Mouse (Mus musculus) kidney, adult 2 months (tissue): ENCODE results near the gene Zfp219. TPM values are rescaled to one million over a fixed set of nuclear protein-coding genes. Genes with fewer than 3 reads are reported as not detected.
"Not testable (repeated sequence)": the region's sequence is repeated elsewhere in the genome, so short reads cannot be mapped to it uniquely, and the experiment has no call there.

ENCODE experiments used
- DNase-seq: peaks from one replicate; pipeline ENCODE4 v3.0.0; 2021
- H3K27ac ChIP-seq: fragments of 200-500 bp; 2 replicates; pipeline ENCODE4 v1.5.1; 2012; ENCODE audit warnings: low read depth, low read length, control low read depth, inconsistent platforms; ENCODE audit not compliant: insufficient read depth
- H3K27me3 ChIP-seq: fragments of 200-500 bp; replicated peaks from 2 replicates; pipeline ENCODE4 v1.6.1; 2012; ENCODE audit warnings: mild to moderate bottlenecking, moderate library complexity, low read length, inconsistent platforms; ENCODE audit not compliant: control insufficient read depth, insufficient read depth
- H3K36me3 ChIP-seq: fragments of 200-500 bp; 2 replicates; pipeline ENCODE4 v1.6.1; 2012; ENCODE audit warnings: mild to moderate bottlenecking, moderate library complexity, low read length, inconsistent platforms; ENCODE audit not compliant: control insufficient read depth, insufficient read depth
- H3K4me1 ChIP-seq: fragments of 200-500 bp; 2 replicates; pipeline ENCODE4 v1.6.1; 2011; ENCODE audit warnings: low read length; ENCODE audit not compliant: control insufficient read depth, insufficient read depth
- H3K4me3 ChIP-seq: fragments of 200-500 bp; 2 replicates; pipeline ENCODE4 v1.5.1; 2011; ENCODE audit warnings: mild to moderate bottlenecking, low read depth, low read length, control low read depth; ENCODE audit not compliant: insufficient read depth
- CTCF ChIP-seq: fragments of 200-500 bp; conservative IDR thresholded peaks from 2 replicates; pipeline ENCODE4 v1.5.1; 2011; ENCODE audit warnings: low read depth, mild to moderate bottlenecking, control low read depth, low read length, moderate library complexity, mixed read lengths; ENCODE audit not compliant: insufficient read depth, insufficient read length
- POLR2A ChIP-seq: fragments of 200-500 bp; IDR thresholded peaks from one replicate; pipeline ENCODE4 v1.6.1; 2011; ENCODE audit warnings: low read depth, low read length, control low read depth
- WGBS: fragments of 180-500 bp; shearing (Covaris S2); methylation state at CpG from one replicate; pipeline ENCODE4 v1.1.7; 2018; 5-methylcytosine and 5-hydroxymethylcytosine counted together
- polyA plus RNA-seq: library from polyadenylated mRNA; depleted of rRNA; stranded (reverse); fragments of >200 nt; gene quantifications from 2 replicates; pipeline ENCODE4 v1.2.3, GENCODE M21; 2012; rRNA removed

The Zfp219 gene
- 43.2 and 61.8 TPM in 2 replicates for polyA plus RNA-seq

GRCm38 (mm10) chr14:52020486-52021137 lies at the start of gene Zfp219:
Gene Zfp219 (minus strand): TSS chr14:52020733.
- peak within 1 kb of the TSS; percentile 66 for H3K4me3 ChIP-seq
- peak; percentile 94 for DNase-seq
- WGBS, result 3% methylated on average over 15 of the region's 15 CpGs

GRCm38 (mm10) chr14:52066135-52066534 lies 45.6 kb upstream of the Zfp219 start:
- 50% methylated on average over 4 of the region's 4 CpGs for WGBS
- Histone ChIP-seq H3K27me3 (no peaks in the 10 kb centered on the region), H3K4me1 (no peaks in the 10 kb centered on the region), H3K27ac (no peak overlapping the region), H3K36me3 (no peaks in the 10 kb centered on the region), H3K4me3 (no peak overlapping the region)
- TF ChIP-seq CTCF (no peak), POLR2A (no peak)
- DNase-seq, result no peak

More at GRCm38 (mm10) chr14:52020486-52021137, at the start of gene Zfp219:
- Histone ChIP-seq H3K36me3 (no peaks in the 10 kb centered on the region), H3K27ac (peak within 1 kb of the TSS; percentile 96), H3K27me3 (no peaks in the 10 kb centered on the region), H3K4me1 (peaks cover 35% of the 10 kb centered on the region)
- TF ChIP-seq POLR2A (peak; percentile 86), CTCF (peak; percentile 81)

- DNase-seq, result no peak
- no peaks in the 10 kb centered on the region for H3K27me3 ChIP-seq
- TF ChIP-seq POLR2A, result no peak
- TF ChIP-seq CTCF, result no peak
- WGBS, result 91% methylated on average over 8 of the region's 8 CpGs
- no peak overlapping the region for H3K27ac ChIP-seq
- H3K4me3 ChIP-seq, result no peak overlapping the region
- no peaks in the 10 kb centered on the region for H3K36me3 ChIP-seq
- no peaks in the 10 kb centered on the region for H3K4me1 ChIP-seq
These were observed 41.3 kb upstream of the Zfp219 start for GRCm38 (mm10) chr14:52061798-52062197.

DNA sequence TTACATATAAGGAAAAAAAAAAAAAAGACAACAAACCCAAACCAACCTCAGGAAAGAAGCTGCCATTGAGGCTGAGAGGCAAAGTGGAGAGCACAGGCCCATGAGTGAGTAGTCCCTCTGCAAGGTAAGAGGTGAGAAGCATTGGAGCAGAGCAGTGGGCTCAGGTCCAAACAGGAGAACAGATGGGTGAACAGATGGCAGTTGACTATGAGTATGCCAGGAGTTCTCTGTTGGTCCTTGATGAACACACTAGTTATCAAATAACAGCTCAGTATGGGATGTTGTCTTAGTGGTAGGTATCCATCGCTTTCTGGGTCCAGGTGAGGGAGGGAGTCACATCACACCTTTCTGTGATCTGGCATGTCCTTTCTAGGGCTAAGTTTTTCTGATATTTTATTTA lies 40.3 kb upstream of the Zfp219 start:
- Histone ChIP-seq H3K27me3 (no peaks in the 10 kb centered on the region), H3K4me3 (no peak overlapping the region), H3K4me1 (no peaks in the 10 kb centered on the region), H3K27ac (no peak overlapping the region), H3K36me3 (no peaks in the 10 kb centered on the region)
- DNase-seq, result peak; percentile 27
- TF ChIP-seq POLR2A, result no peak
- no peak for TF ChIP-seq CTCF
- WGBS, result 71% methylated on average over 1 of the region's 1 CpGs

- H3K4me3 ChIP-seq, result no peak overlapping the region
- no peaks in the 10 kb centered on the region for H3K36me3 ChIP-seq
- H3K27ac ChIP-seq, result no peak overlapping the region
- H3K27me3 ChIP-seq, result no peaks in the 10 kb centered on the region
- TF ChIP-seq POLR2A, result no peak
- no peak for TF ChIP-seq CTCF
- 52% methylated on average over 4 of the region's 4 CpGs for WGBS
- no peaks in the 10 kb centered on the region for H3K4me1 ChIP-seq
- DNase-seq, result peak; percentile 27
These were observed 39.4 kb upstream of the Zfp219 start for GRCm38 (mm10) chr14:52059982-52060381.

DNA sequence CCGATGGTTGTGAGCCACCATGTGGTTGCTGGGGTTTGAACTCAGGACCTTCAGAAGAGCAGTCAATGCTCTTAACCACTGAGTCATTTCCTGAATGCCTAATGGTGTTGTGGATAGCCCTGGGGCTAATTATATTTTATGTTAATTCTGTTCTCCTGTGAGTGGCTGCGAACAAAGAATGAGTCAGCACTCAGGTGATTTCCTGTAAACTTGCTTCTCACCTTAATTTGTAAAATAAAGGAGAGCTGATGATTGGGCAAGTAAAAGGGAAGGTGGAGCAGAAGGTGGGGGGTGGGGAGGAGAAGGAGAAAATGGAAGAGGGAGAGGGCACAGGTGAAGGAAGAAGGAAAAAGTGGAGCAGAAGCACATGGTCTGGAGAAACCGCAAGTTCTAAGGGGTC lies 32.2 kb upstream of the Zfp219 start:
- 85% methylated on average over 3 of the region's 3 CpGs for whole genome bisulfite sequencing

DNA sequence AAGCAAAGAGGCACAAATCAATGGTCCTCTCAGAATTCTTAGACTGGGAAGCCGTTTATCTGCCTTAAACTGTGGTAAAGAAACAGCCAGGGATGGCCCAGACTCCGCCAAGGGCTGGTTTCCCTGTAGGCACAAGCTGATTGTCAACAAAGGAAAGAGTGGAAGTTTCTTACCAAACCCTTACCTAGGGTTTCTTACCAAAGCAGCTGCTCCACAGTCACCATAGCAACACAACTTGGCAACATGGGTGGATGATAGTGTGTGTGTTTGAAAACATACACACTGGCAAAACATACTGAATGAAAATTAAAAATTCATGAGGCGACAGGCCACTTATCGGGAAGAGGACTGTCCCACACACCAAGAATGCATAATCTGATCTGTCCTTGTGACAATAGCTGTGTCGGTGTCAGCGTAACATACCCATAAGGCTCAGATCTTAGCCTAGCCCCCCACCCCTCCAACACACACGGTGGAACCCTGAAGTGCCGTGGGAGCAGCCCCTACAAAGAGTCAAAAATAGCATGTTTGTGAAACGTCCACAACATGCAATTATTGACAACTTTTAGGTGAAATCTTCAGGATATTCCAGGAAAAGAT lies 25.5 kb upstream of the Zfp219 start:
- Histone ChIP-seq H3K27ac (no peak overlapping the region), H3K4me1 (no peaks in the 10 kb centered on the region), H3K27me3 (no peaks in the 10 kb centered on the region), H3K36me3 (no peaks in the 10 kb centered on the region), H3K4me3 (no peak overlapping the region)
- no peak for DNase-seq
- TF ChIP-seq CTCF (no peak), POLR2A (no peak)
- 83% methylated on average over 9 of the region's 9 CpGs for WGBS

More for the DNA sequence above, 32.2 kb upstream of the Zfp219 start:
- not testable (repeated sequence) for H3K27me3 ChIP-seq, H3K4me1 ChIP-seq, H3K4me3 ChIP-seq, H3K27ac ChIP-seq, H3K36me3 ChIP-seq, DNase-seq
